Mouse (Mus musculus): Measurements from ENCODE around the gene Acss2.

DNA sequence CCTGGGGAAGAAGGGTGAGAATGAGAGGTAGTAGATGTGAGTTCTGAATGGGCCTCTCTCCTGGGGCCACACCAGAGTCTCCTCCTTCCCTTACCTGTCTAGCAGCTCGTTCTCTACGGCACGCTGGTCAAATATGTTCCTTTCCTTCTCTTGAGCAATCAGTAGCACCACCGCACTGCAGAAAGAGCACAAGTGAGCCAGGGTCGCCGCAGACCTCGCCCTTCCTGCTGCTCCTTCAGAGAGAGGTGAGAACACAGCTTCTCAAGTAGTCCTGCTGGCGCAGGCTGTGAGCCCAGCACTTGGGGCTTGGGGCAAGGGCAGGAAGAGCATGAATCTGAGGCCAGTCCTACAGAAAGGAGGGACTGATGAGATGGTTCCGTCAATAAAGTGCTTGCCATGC, 55.3 kb downstream of the Acss2 start:
- TF ChIP-seq POLR2A (IDR thresholded peaks at IDR 0.05; ENCODE audit: low read depth, low read length) (no peak), CTCF (IDR thresholded peaks at IDR 0.05; ENCODE audit: extremely low read depth, insufficient read depth, insufficient read length, insufficient replicate concordance) (no peak)

Measured in spleen, adult 2 months (tissue).